Comparison of ENCODE assay signal across 12 mouse cellular contexts in the genomic region with DNA sequence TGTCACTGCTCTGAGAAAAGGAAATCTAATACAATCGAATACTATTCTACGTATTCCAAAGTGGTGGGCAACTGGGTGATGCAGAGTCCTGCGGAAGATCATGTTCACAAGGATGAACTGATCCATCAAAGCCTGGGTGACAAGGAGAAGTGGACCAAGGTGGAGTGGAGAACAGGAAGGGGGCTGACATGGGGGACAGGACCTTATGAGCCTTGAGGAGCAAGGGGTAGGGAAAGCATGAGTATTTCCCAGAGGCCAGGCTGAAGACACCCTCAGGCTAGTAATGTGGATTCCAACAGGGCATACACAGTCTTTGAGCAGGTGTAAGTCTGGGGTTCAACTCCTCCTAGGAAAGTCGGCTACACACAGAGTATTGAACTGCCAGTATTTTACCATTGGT.
"Had no signal": no experiment of that assay in that cellular context is flagged by ENCODE, and none has a peak within 500 bp of the region (broad histone marks: within the 10 kb centered on the region; RNA-seq: fewer than 3 reads in every experiment).

No protein-coding gene starts in this region.

- H3K27ac ChIP-seq: midbrain, embryonic 10.5 days; neural tube, embryonic 13.5 days had no signal

- ATAC-seq: midbrain, embryonic 16.5 days had no signal

- H3K4me3 ChIP-seq: liver, embryonic 13.5 days; midbrain, embryonic 10.5 days; neural tube, embryonic 13.5 days had no signal

- H3K27me3 ChIP-seq: liver, embryonic 13.5 days; neural tube, embryonic 13.5 days had no signal

- H3K4me2 ChIP-seq: liver, embryonic 13.5 days; neural tube, embryonic 13.5 days had no signal

- H3K36me3 ChIP-seq: liver, embryonic 13.5 days; midbrain, embryonic 10.5 days; neural tube, embryonic 13.5 days had no signal

- H3K4me1 ChIP-seq: neural tube, embryonic 13.5 days had no signal

- H3K9ac ChIP-seq: liver, embryonic 13.5 days; neural tube, embryonic 13.5 days had no signal

- H3K9me3 ChIP-seq: liver, embryonic 13.5 days; midbrain, embryonic 10.5 days; neural tube, embryonic 13.5 days had no signal

- DNase-seq: kidney, adult 11 months; kidney, postnatal 14 days; left cerebral cortex, postnatal 4 days; liver, embryonic 13.5 days; lung, adult 18-20 months; lung, postnatal 4 days; retina, postnatal 1 day; right cerebral cortex, postnatal 4 days; spleen, adult 18-20 months had no signal
